Mouse (Mus musculus): ENCODE measurements around the gene Atf4.
A peak's percentile ranks its signal among the peaks of the same experiment; 100 is the strongest.

Atf4 gene

DNA sequence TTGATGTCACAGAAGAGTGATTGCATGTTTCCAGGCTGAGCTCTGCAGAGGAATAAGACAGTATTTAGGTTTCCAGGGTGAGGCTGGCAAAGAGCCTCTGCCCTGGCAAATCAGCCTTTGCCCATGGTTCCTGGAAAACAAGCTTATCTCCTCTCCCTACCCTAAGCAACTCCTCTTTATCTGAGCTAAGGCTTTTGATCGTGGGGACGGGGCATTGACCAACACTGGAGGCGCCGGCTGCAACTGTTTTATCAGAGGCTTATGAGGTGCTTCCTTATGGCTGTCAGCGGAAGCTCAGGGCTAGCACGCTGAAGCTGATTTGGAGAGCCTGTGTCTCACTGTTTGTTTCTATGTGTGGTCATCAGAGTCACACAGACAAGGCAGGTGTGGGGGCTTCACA lies 4.4 kb upstream of the Atf4 start:
- no peak for DNase-seq

DNA sequence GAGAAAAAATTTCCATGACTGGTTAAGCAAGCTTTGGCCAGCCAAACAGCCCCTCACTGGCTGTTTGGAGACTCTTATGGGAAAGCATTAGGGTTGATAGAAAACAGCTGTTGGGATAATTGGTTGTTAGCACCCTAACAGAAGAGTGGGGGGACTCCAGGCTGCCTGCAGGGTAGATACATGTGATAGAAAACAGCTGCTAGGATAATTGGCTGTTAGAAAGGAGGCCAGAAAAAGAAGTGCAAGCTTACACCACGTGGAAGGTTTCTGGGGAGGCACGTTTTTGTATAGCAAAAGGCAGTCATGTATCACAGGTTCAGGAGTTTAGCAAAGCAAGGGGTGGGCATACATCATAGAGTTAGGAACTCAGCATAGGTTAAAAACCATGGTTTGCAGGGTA lies 1.5 kb upstream of the Atf4 start:
- no peak for DNase-seq

DNA sequence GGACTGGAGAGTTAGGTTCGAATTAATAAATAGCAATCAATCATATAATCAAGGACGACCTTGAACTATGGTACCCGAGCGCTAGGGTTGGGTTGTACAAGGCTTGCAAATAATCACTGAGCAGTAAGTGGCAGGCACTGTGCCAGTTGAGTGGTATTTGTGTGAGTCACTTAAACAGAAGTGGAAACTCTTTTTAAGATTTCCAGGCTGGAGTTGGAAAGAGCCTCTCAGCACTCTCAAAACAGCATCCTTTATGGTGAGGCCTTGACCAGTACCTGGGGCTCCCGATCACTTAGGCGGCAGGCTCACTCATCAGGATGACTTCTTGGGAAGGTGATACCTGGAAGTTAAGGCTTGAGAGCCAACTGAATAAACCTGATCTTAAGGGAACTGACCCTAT lies 777 bp upstream of the Atf4 start:
- DNase-seq = peak; percentile 49 to 63

DNA sequence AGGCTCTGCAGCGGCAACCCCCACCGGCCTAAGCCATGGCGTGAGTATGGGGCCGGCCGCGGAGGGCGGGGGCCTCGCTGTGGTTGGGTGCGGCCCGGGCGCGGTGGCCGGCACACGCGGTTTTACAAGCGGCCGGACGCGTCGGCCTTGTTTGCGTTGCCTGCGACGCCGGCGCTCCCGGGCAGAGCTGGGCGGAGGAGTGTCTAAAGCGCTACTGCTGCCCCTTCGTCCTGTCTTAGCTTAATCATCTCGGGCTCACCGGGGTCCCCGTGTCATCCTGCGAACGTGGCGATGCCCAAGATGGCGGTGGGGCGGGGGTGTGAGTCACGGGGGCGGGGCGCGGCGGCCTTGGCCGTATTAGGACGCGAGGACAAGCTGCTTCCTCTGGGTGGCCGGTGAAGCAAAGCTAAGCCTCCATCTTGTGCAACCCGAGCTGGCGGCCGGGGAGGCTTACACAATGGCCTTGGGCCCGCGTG lies 700 bp downstream of the Atf4 start:
- peak; percentile 86 to 93 for DNase-seq

DNA sequence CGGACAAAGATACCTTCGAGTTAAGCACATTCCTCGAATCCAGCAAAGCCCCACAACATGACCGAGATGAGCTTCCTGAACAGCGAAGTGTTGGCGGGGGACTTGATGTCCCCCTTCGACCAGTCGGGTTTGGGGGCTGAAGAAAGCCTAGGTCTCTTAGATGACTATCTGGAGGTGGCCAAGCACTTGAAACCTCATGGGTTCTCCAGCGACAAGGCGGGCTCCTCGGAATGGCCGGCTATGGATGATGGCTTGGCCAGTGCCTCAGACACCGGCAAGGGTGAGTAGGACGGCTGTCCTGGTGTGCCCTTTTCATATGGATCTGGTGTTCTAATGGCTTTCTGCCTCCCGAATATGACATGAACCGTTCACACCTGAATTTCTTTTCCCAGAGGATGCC lies 1.3 kb downstream of the Atf4 start:
- DNase-seq = peak; percentile 46 to 48

DNA sequence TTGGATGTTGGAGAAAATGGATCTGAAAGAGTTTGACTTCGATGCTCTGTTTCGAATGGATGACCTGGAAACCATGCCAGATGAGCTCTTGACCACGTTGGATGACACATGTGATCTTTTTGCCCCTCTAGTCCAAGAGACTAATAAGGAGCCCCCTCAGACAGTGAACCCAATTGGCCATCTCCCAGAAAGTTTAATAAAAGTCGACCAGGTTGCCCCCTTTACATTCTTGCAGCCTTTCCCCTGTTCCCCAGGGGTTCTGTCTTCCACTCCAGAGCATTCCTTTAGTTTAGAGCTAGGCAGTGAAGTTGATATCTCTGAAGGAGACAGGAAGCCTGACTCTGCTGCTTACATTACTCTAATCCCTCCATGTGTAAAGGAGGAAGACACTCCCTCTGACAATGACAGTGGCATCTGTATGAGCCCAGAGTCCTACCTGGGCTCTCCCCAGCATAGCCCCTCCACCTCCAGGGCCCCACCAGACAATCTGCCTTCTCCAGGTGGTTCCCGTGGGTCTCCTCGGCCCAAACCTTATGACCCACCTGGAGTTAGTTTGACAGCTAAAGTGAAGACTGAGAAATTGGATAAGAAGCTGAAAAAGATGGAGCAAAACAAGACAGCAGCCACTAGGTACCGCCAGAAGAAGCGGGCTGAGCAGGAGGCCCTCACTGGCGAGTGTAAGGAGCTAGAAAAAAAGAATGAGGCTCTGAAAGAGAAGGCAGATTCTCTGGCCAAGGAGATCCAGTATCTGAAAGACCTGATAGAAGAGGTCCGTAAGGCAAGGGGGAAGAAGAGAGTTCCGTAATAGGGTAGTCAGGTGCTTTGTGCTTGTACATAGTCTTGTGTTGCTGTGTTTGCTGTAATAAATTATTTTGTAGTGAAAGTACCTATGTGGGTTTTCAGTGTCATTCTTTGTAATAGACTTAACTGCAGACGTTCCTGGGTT lies 1.9 kb downstream of the Atf4 start:
- no peak for DNase-seq

DNA sequence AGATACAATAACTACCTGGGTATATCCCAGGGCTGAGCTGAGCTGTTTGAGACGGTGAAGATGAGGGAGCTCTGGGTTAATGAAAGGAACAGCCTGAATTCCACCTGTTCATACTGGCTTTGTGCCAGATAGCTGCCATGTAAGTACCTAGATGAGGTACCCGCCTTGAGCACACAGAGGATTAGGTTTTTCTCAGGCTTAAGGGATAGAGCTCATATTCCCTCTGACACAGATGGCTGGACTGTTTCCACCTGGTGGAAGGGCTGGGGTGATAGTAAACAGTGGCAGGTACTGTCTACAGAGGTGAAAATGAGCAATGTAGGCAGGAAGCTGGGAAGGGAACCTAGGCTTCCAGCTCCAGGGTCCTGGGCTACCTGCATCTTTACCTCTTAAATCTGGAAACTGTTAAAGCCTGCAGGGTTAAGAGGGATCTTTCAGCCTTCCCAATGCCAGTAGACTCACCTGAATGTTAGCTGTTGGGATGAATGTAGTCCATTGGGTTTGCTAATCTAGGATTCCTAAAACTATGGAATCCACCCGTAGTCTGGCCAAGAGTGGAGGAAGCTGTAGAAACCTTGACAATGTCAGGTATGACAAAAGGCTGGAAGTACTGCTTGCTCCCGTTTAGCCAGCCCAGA lies 2.7 kb downstream of the Atf4 start:
- peak; percentile 67 to 70 for DNase-seq

DNA sequence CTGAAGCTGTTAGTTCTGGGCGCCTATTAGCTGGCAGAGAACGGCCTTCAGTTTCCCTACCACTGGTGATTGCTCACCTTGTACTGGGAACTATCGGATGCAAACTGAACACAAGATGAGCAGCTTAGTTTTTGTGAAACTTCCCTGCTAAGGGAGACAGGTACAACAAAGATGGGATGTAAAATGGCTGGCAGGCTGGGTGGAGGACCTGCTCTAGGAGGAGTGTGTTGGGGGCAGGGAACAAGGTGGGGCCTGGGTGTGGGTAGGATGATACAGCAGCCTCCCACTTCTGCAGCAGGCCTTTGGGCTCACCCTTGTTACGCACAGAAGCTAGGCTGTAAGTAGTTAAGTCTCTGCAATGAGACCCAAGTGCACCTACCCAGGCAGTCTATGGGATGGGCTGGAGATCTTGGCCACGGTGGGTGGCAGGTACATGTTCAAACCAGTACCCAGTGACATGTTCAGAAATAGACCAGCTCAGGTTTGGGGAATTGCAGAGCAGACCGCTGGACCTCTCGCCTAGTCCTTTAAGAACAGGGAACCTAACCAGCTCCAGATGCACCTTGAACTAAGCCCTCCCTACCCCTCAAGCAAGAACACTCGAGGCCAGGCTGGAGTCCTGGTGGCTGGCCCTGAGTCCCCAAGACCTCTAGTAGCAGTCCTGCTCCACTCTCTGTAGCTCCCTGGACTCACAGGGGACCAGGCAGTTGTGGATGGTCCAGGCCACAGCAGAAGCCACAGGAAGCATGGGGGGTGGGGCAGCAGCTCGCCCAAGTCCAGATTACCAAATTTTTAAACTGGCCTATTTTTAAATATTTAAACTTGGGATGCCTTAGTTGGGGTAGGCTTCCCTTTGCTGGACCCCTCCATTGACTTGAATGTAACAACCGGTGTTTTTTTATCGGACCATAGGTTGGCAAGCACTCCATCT lies 3.5 kb downstream of the Atf4 start:
- DNase-seq = no peak

DNA sequence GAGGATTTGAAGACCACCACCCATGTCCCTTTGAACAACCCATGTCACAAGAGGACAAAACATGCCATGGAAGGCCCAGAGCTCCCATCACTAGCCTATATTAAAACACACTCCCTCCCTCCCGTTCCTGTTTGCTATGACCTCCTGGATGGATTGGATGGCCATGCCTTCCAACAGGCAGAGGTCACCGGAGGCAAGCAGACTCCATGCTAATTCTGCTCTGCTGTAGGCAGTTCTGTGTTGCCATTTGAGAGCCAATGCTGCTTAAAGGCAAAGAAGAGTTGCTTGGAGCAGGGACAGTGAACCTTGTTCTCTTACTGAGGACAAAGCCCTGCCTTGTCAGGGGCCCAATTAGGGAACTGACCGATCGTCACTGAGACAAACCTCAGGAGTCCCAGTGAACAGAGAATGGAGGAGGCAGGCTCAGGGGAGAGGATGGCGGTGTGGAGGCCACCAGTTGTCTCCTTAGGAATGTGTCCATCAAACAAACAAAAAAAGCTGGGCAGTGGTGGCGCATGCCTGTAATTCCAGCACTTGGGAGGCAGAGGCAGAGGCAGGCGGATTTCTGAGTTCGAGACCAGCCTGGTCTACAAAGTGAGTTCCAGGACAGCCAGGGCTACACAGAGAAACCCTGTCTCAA lies 4.5 kb downstream of the Atf4 start:
- DNase-seq = no peak

DNA sequence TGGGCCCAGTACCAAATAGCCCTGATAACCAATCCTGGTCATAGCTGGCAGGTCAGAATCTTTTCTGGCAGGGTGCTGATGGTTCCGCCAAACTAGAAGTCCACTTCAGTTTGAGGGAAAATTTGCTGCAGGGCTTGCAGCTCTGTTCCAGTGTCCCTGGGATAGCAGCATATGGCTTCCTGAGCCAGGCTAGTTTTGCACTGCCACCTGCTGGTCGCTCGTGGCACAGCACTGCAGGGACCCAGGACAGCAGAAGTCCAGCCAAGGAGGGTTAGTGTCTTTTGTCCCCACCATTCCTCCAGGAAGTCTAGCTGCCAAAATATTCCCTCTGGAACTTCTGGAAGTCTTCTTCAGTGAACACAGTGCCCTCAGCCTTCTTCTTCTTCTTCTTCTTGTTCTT lies 5.7 kb downstream of the Atf4 start:
- peak; percentile 95 to 96 for DNase-seq

DNA sequence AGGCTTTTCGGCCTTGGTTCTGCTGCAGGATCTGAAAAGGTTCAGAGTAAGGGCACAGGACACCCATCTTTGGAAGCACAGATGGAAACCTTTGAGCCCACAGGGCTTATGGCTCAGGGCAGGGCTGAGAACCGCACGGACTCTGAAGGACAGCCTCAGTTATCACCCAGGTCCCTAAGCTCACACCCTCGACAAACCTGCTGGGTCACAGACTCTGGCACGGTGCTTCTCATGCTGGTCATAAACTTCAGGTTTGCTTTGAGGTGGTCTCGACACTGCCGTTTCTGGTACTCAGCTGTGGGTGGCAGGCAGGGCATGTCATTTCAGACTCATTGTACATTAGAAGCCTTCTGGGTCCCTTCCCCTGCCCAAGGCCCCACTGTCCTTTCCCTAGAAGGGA lies 6.1 kb downstream of the Atf4 start:
- no peak for DNase-seq

DNA sequence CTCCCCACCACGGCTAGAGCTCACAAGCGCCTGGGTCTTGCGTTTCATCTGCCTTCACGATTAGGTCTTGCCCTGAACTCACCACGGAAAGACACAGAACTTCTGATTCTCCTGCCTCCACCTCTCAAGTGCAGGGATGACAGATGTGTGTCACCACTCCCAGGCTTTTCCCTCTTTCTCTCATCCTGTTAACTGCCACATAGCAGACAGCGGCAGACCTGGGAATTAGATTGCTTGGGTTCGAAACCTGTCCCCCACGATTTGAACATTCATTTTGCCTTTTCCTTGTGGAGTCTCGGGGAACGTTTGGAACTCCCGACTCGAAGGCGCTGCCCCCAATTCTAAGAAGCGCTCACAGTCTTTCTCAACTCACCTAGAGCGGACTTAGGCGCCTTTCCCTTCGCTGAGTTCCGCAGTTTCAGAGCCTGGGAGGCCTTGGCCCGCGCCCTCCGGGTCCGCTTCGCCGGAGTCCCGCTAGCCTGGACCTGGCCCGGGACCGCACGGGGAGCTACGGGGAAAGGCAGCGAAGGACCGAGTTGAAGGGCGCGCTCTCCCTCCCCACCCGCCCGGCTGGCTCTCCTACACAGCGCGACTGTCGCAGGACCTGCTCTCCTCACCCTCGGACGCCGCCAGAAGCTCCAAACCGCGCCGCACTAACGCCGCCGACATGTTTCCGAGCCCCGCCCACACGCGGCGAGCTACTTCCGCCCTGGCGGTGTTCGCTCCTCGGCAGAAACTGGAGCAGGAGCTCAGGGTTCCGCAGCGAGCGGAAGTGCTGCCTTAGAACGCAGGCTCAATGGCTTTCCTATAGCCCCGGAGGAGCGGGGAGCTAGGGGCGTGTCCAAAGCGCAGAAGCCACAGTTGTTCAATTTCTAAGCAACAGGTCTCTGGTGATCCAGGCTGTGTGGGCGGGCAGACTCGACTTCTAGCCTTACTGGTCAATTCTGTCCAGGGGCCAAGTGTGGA lies 8.9 kb downstream of the Atf4 start, which contains the start of gene Rps19bp1:
Gene Rps19bp1 (minus strand): TSS at position 706 of the 966 bp plus-strand sequence.
- DNase-seq = peak; percentile 91 to 92

DNA sequence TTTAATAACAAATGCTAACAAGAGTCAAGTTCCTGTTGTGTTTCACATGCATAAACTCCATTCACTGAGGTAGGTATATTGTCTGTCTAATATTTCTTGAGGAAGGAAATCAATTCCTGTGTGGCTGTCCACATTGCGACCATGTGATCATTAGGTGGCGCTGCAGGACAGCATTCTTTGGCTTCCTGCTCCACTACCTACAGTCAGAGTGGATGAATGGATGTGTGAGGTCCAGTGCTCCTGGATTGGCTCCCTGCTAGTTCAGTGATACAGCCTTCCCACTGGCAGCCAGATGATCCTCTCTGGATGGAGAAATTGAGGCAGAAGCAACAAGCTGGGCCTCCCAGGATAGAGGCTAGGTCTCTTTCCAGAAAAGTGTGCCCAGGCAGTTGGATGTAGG lies 11.3 kb downstream of the Atf4 start:
- peak; percentile 93 to 95 for DNase-seq

DNA sequence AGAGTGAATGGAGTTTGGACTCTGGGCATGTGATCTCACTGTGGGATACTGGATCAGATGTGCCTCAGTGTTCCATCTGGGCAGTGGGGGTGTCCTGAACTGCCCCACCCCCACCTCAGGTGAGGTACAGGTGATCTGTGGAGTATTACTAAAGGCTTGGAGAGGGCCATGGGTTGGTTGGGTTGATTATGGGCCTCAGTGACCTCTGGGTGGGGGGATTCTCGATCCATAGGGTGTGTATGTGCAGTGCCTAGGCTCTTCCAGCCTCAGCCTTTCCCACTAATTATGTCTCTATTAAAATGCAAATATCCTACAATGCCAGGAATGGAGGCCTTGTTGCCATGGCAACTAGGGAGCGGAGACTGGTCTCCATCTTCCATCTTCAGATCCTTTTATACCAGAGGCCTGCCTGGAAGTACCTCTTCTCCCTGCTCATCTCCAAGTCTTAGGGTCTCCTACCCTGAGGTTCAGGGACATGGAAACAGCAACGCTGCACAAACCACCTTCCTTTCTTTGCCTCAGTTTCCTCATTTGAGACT lies 16.9 kb downstream of the Atf4 start:
- no peak for DNase-seq

DNA sequence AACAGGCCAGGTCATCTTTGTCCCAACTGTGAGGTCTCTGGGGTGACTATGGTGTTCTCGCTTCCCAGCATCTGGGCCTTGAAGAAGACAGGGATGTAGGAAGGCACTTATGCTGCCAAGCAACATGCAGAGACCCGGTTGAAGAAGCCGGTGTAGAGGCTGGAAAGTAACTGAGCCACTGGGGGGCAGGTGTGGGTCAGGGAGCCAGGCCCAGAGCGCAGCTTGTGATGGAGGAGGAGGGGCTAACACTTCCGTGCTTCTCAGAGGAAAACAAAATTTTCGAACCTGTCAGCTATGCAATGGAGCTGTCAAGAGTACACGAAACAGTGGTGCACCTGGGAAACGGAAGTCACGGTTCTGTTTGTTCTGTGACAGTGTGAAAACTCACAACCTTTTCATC lies 22.1 kb downstream of the Atf4 start:
- DNase-seq = peak; percentile 68 to 72

DNA sequence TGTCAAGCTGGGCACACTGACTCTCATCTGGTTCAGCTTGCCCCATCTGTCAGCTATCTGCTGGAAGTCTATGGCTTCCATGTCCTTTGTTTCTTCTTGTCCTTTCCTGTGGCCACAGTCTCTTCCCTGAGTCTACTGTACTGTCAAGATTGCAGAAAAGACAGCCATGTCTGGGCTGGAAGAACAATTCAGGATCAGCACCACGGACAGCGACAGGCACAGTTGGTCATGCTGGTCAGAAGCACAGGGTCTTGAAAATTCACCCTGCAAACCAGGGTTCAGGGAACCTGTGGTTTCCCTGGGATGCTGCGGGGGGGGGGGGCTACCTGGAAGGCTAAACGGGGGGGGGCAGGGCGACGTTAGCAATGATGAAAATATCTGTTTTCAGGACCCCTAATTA lies 22.6 kb downstream of the Atf4 start:
- peak in 1 of 2 experiments; percentile 39 for DNase-seq

DNA sequence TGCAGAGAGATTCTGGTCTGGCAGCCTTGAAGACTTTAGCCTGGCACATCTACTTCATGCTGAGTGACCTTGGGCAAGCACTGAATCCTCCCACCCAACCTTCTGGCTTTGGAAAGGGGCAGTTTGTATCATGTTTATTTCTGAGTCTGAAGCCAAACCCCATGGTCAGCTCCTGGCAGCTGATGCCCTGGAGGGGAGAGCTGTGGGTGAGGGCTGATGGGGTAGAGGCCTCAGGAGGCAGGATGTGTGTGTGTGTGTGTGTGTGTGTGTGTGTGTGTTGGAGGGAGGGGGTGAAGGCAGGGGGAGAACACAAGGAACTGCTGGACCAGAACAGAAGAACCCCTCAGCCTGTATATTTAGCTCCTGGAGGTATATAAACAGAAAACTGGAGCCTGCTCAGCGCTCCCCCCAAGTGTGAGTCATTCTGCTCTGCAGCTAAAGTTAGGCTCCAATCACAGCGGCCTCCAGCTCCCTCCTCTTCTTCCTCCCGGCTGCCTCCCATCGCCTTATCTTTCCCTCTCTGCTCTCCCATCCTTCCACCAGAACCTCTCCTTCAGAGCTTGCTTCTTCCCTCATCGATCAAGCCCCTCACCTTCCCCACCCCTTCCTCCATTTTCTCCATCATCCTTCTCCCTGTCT lies 23.3 kb downstream of the Atf4 start:
- peak; percentile 63 to 75 for DNase-seq

DNA sequence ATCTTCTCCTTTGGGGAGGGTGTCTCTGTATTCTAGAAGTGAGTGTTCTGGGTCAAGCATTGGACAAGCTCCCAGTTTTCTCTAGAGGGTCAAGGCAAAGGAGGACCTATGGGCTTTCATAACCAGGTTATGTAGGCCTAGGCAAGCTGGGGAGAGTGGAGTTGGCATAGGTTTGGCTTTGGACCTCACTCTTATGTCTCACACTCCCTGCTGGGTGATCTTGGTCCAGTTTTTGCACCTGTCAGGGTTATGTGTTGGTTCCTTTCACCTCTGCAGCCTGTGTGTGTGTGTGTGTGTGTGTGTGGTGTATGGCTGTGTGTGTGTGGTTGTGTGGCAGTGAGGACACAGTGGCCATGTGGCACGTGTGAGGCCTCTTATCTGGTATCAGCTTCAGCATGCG lies 24.1 kb downstream of the Atf4 start:
- peak in 1 of 2 experiments; percentile 37 for DNase-seq

DNA sequence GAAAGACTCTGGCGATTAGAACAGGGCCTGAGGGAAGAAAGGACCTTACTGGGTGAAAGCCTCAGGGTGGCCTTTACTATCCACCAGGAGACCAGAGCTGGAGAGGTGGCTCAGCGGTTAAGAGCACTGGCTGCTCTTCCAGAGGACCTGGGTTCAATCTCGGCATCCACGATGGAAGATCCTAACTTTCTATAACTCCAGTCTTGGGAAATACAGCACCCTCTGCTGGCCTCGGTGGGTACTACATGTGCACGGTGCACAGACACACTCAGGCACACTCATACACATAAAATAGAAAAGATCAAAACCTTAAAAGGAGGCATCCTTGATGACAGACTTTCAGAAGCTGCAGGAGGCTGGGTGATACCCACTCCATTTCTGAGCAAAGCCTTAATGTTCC lies 25.7 kb downstream of the Atf4 start:
- peak; percentile 66 to 81 for DNase-seq

DNA sequence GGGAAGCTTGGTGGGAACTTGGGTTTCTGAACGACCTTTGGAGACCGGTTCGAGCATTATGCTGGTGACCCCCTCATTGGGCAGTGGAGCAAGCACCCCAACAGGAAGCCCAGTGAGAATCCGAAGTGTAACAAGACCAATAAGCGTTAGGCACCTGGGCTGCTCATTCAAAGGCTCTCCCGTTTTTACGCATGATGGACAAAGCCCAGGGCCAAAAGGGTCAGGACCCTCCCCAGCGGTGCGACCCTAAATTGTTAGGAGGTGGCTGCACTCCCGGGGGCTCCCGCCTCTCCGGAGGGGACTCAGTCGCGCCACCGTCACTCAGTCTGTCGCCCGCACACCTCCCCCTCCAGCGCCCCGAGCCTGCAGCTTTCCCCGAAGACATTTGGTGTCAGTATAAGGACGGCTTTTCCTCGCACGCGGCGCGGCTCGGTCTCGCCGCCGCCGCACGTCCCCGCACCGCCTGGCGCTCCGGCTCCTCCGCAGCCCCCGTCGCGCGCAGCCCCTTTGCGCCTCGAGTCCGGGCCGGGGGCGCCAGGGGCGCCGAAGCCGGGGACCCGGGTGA lies 31.9 kb downstream of the Atf4 start, which contains the start of gene Cacna1i:
Gene Cacna1i (plus strand): TSS at position 388 of the 565 bp plus-strand sequence.
- peak; percentile 80 to 82 for DNase-seq
